Mouse (Mus musculus): ENCODE measurements around the gene Lrrc4c.

The Lrrc4c gene

DNA sequence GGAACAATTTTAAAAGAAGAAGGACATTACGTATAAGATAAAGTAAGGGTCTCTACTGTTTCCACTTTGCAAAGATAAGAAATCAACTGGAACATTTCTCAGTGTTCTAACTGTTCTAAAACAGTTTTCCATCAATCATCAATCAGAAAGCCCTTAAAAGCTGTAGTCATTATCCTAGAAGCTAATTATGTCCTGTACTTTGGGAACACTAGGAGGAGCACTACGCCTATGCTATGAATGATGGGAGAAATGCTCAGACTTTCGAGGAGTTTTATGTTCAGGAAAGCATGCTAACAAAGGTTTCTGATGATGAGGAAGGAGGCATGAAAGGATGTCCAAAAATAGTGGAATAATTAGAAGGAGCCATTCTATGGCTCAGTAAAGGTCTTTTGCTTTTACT lies 219.5 kb downstream of the Lrrc4c start:
- no peak for DNase-seq (ENCODE audit: low spot score in 2 of 2)

DNA sequence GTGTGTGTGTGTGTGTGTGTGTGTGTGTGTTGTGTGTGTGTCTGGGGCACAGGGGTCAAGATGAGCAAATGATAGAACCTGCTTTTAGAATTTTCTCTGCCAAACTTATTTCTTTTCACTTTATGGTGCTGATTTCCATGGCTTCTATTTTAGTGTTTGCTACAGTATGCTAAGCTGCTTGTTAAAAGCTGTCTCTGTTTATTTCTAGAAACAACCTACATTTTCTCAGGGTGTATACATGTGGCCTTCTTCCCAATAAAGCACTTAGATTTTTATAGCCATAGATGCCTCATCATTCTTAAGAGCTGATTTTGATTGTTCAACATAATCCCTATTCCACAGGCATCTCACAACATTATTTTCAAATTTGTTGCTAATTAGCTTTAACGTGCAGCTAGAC lies 229.2 kb downstream of the Lrrc4c start:
- DNase-seq (ENCODE audit: low spot score in 2 of 2): no peak

- DNase-seq (ENCODE audit: low spot score in 2 of 2): no peak
These were observed 255.8 kb downstream of the Lrrc4c start for GRCm38 (mm10) chr2:96573755-96574154.

- DNase-seq (ENCODE audit: low spot score in 2 of 2): no peak
These were observed 259.7 kb downstream of the Lrrc4c start for GRCm38 (mm10) chr2:96577701-96578100.

DNA sequence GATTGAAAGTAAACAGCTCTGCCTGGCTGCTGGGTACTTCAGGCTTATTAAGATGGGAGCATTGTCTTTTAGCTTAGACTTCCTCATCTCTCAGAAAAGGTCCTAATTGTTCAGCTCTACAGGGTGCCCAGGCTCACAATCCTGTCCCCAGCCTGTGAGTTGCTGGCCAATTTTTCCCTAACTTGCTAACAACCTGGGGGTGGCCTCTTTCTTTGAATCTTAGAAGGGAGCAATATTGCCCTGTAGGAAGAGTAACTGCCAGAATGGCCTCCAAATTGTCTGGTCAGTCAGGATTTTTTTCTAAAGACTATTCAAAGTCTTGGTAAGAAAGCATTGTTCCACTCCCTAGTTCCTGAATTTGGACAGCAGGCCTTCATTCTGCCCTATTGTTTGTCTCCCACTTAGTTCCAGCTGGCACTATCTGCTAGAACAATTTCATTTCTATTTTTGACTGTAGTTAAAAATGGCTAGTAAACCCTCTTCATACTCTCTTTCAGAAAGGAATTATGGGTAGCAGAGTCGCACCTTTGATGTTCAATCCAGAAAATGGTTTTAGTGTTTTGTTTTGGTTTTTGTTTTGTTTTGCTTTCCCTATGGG lies 262.3 kb downstream of the Lrrc4c start:
- DNase-seq (ENCODE audit: low spot score in 2 of 2): no peak

DNA sequence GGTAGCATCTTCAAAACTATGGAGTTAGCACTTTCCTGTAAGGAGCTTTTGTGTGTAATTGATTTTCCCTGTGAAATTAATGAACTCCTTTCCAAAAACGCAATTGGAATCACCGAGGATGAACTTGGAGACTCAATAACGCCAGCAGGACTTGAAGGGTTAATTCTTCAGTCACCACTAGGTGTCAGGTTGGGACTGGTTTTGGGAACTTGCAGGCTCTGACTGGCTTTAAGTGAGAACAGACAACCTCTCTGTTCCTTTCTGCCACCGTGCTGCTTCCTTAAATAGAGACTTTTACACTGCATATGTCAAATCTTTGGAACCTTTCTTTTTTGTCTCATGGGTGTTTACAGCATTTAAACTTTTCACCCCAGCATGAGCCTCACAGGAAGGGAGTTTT lies 267.7 kb downstream of the Lrrc4c start:
- peak; percentile 44 to 74 for DNase-seq (ENCODE audit: low spot score in 2 of 2)

DNA sequence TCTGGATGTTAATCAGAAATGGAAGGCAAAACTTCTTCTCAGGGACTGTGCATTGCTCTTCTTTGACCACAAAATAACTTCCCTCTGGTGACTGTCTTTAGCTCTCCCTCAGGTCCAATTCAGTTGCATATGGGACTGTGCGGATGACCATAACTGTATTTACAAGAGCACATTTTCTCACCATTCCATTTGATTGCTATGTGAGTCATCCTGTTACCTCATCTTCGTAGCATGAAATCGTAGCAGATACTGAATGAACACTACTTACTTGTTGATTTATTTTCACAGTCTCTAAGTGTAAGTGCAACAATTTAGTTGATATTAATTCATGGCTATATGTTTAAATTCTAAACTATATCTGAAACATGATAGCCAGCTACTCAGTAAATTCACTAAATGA lies 286.8 kb downstream of the Lrrc4c start:
- no peak for DNase-seq (ENCODE audit: low spot score in 2 of 2)

DNA sequence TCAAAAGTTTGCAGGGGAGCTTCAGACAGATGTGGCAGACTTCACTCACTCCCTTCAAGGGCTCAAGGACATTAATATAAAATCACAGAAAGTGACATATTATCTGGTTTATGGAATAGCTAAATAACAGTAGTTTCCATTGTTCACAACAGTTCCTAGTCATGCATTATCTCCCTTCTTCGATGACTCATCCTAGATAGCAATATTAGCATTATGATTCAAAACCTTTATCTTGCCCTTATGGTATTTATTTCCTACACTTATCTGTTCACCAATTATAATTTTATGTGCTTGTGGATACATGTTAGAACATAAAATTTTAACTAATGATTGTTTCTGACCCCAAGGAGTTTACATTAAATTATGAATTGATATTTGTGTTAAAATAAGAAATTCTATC lies 296.2 kb downstream of the Lrrc4c start:
- no peak for DNase-seq (ENCODE audit: low spot score in 2 of 2)

DNA sequence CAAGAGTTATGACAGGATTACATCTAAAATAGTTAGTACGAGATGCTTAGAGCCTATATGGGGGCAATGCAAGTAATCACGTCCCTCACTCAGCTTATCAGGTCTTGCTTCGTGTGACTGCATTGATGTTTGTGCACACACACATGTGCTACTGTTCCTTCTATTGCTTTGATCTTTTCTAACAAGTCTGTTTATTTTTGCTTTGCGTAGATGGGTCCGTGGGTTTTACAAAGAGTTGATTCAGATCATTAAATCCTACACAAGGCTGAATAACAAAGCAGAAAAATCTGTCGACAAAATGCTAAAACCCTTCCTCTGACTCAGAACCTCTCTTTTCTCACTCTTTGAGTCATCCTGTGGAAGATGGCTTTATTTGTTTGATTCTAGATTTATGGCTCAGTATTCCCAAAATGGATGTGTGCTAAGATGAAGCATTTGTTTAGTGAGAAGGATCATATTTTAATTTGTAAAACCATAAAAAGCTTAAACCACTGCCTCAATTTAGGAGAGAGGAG lies 300.8 kb downstream of the Lrrc4c start:
- peak in 1 of 2 experiments; percentile 9 for DNase-seq (ENCODE audit: low spot score in 2 of 2)

- no peak for DNase-seq (ENCODE audit: low spot score in 2 of 2)
These were observed 349.1 kb downstream of the Lrrc4c start for GRCm38 (mm10) chr2:96667113-96667512.

- no peak for DNase-seq (ENCODE audit: low spot score in 2 of 2)
These were observed 363.8 kb downstream of the Lrrc4c start for GRCm38 (mm10) chr2:96681806-96682205.

DNA sequence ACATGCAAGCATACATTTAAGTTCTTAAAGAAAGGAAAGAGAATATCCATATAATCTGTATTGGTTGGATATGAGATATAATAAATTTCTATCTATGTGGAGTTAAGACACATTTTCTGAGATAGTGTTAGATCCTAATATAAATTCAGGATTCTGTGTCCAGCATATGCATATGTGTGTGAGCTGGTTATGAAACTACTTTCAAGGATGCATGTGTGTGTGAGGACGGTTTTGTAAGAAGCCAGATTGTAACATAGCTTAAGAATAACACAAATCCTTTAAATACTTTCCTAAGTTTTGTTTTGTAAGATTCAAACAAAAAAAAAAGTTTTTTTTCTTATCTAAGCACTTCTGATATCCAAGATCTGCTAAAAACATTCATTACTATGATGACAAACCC lies 367.4 kb downstream of the Lrrc4c start:
- no peak for DNase-seq (ENCODE audit: low spot score in 2 of 2)

DNA sequence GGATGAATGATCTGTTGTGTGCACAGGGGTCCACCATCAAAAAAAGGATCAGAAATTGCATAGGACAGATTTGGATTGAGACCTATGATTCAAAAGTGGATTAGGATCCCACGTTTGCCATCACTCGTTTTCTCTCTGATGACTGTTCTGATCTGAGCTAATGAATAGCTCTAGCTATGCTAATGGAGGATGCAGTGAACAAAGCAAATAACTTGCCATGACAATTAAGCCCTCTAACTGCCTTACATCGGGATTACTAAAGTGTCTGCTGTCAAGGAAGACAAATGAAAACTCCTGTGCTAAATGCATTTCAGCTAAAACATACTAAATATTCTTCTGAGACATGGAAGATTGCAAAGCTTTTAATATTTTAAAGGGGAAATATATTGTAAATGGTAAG lies 387.0 kb downstream of the Lrrc4c start:
- DNase-seq (ENCODE audit: low spot score in 2 of 2): no peak

DNA sequence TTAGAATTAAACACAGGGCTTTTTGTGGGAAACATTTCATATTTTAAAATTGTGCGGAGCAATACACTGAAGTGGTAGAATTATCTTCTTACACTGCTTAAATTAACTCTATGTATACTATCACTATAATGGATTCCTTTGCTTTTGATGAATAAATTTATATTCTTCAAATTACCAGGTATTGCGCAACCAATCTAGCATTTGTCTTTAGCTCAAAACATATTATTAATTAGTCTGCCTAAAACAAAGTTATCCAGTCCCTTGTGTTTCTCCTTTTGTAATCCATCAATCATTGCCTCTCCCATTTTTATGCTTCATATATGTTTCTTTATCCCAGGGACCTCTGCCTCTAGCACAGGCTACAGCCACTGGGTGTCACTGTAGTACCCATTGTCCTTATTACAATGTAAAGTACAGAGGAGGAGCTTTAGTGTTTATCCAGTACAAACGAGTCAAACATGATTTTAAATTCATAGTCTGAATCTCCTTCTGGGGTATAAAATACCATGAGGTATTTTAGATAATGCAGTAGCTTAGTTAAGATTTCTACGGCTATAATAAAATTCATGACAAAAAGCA lies 389.9 kb downstream of the Lrrc4c start:
- no peak for DNase-seq (ENCODE audit: low spot score in 2 of 2)

GRCm38 (mm10) chr2:96714561-96714960 lies 396.6 kb downstream of the Lrrc4c start:
- peak in 1 of 2 experiments; percentile 9 for DNase-seq (ENCODE audit: low spot score in 2 of 2)

DNA sequence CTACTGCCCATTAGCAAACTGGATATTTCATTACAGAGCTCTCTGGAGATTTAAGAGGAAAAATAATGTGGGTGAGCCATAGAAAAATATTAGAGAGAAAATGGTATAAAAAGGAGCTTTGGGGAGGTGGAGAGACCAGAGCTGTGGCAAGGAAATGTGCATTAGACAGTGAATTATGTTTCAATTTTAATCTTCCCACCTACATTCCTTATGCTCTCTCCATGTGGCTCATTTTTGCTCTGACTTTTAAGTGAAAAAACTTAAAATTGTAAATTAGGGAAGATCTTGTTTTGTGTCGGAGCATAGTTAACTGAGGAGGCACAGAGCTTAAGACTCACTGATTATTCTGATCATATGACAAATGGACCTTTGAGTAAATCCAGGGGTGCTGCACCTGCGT lies 399.4 kb downstream of the Lrrc4c start:
- peak in 1 of 2 experiments; percentile 19 for DNase-seq (ENCODE audit: low spot score in 2 of 2)

DNA sequence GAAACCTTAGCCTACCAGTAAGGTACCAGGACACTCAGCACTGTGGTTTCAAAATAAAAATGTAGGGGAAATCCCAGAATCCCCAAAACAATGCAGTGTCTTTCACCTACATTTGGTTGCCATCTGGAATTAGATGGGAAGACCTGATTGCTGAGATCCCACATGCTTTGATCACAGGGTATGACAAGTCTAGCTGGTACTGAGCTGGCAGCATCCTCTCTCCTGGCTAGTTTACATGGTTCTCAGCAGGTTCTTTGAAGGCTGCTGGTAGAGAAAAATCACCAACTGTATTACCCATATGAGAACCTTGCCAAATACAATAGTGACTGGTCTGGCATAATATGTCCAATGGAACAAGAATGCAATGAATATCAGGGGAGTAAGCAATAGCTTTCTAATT lies 405.4 kb downstream of the Lrrc4c start:
- DNase-seq (ENCODE audit: low spot score in 2 of 2): no peak

- no peak for DNase-seq (ENCODE audit: low spot score in 2 of 2)
These were observed 418.1 kb downstream of the Lrrc4c start for GRCm38 (mm10) chr2:96736081-96736480.

DNA sequence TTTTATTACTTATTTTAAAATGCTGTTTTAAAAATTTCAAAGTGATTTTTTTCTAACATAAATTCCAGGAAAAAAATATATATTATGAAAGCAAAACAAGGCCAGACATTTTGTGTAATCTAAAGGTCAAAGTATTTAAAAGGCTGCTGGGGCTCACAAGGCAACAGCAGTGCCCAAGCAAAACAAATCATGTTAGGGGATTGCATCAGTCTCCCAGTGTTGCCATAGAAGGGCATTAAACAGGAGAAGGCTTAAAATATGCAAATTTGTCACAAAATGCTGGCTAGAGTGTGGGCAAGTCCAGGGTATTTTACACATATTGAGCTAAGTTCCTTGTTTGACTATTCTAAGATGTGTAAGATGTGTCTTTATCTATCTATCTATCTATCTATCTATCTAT lies 437.1 kb downstream of the Lrrc4c start:
- DNase-seq (ENCODE audit: low spot score in 2 of 2): no peak

DNA sequence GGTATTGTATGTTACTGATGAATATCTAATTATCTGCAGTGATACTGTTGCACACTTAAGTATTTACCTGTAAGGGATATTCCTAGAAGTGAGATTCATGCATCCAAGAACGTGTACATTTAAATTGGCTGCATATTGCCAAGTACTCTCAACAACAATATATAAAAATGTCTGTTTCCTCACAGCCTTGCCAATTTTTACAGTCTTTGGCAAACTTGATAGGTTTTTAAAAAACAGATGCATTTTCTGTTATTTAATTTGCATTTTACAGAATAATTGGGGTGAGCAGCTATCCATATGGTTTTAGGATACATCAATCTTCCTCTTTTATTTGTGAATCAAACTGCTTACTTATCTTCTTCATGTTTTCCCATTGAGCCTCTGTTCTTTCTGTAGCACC lies 439.7 kb downstream of the Lrrc4c start:
- DNase-seq (ENCODE audit: low spot score in 2 of 2): no peak

- DNase-seq (ENCODE audit: low spot score in 2 of 2): peak in 1 of 2 experiments; percentile 6
These were observed 445.6 kb downstream of the Lrrc4c start for GRCm38 (mm10) chr2:96763538-96763937.

DNA sequence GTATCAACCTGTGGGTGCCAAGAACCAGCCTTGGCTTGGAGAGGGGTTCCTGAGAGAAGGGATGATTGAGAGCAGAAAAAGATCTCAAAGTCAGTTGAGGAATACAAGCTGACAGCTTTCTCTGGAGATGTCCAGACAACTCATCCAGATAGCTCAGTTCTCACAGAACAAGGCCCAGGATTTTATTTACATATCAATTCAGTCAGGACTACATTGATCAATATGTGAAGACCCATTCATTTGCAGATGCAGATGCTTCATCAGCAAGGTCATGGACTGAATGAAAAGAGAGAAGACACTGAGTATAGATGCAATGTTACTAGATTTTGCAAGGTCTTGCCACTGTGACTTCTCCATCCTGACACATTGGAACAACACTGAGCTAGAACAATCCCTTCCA lies 457.4 kb downstream of the Lrrc4c start:
- no peak for DNase-seq (ENCODE audit: low spot score in 2 of 2)

- DNase-seq (ENCODE audit: low spot score in 2 of 2): no peak
These were observed 478.9 kb downstream of the Lrrc4c start for GRCm38 (mm10) chr2:96796681-96797385.
